Mouse (Mus musculus) brown adipose tissue, adult 24 weeks (tissue): ENCODE data around the gene Gcnt1. TPM values are rescaled to one million over a fixed set of nuclear protein-coding genes. Genes with fewer than 3 reads are reported as not detected.

ENCODE experiments used
- H3K27ac ChIP-seq: fragments of 200-500 bp; replicated peaks from 2 replicates; pipeline ENCODE4 v1.5.1; 2012; ENCODE audit warnings: low read depth, mild to moderate bottlenecking, low read length
- H3K4me1 ChIP-seq: fragments of 200-500 bp; 2 replicates; pipeline ENCODE4 v1.6.1; 2012; ENCODE audit warnings: low read length, mixed read lengths; ENCODE audit not compliant: control insufficient read depth, insufficient read depth, insufficient read length
- H3K4me3 ChIP-seq: fragments of 200-500 bp; 2 replicates; pipeline ENCODE4 v1.5.1; 2012; ENCODE audit warnings: low read depth, mild to moderate bottlenecking, low read length, moderate library complexity; ENCODE audit not compliant: insufficient read depth
- polyA plus RNA-seq: library from polyadenylated mRNA; stranded (reverse); fragments of >200 nt; gene quantifications from 2 replicates; pipeline ENCODE4 v1.2.4, GENCODE M21; 2012; ENCODE audit not compliant: missing spikeins, insufficient read depth, insufficient read length

Gene Gcnt1
- polyA plus RNA-seq, result 0.75 and 0.83 TPM in 2 replicates

- Histone ChIP-seq H3K4me3 (no peak within 1 kb of the TSS), H3K27ac (no peak within 1 kb of the TSS), H3K4me1 (no peaks in the 10 kb centered on the region)
Measured at GRCm38 (mm10) chr19:17372701-17373100, at the start of gene Gcnt1. TSS of gene Gcnt1 (minus strand) at chr19:17372844.

GRCm38 (mm10) chr19:17417855-17418254 is 45.2 kb upstream of the Gcnt1 start:
- Histone ChIP-seq H3K4me1 (no peaks in the 10 kb centered on the region), H3K4me3 (no peak overlapping the region), H3K27ac (no peak overlapping the region)

- Histone ChIP-seq H3K4me3 (no peak overlapping the region), H3K27ac (no peak overlapping the region), H3K4me1 (no peaks in the 10 kb centered on the region)
Measured at GRCm38 (mm10) chr19:17412915-17413459, 40.3 kb upstream of the Gcnt1 start.

GRCm38 (mm10) chr19:17410465-17411065 is 37.9 kb upstream of the Gcnt1 start:
- no peak overlapping the region for H3K4me3 ChIP-seq
- no peaks in the 10 kb centered on the region for H3K4me1 ChIP-seq

GRCm38 (mm10) chr19:17409351-17409750 is 36.7 kb upstream of the Gcnt1 start:
- 0 out of 2 replicates have a peak, but pooled peaks cover 2% of the 10 kb centered on the region for H3K4me1 ChIP-seq
- H3K27ac ChIP-seq, result no peak overlapping the region
- H3K4me3 ChIP-seq, result no peak overlapping the region

More at GRCm38 (mm10) chr19:17410465-17411065, 37.9 kb upstream of the Gcnt1 start:
- H3K27ac ChIP-seq, result no peak overlapping the region

DNA sequence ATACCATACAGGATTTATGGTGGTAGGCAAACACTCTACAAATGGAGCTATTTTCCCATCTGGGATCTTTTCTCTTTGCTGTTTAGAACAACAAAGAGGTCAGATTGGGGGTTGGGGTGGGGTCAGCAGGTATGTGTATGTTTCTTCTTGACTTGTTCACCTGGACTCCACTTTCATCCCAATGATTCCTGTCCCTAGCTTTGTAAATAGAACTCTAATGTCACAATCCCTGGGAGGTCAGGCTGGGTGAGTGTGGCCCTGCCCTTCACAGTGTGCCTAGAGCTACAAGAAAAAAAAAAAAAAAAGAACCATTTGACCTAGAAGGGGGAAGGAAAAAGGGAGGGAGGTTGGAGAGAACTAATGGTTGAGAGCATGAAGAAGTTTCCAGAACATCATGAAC is 35.9 kb upstream of the Gcnt1 start:
- no peak overlapping the region for H3K27ac ChIP-seq
- 0 out of 2 replicates have a peak, but pooled peaks cover 2% of the 10 kb centered on the region for H3K4me1 ChIP-seq
- no peak overlapping the region for H3K4me3 ChIP-seq

- Histone ChIP-seq H3K27ac (no peak overlapping the region), H3K4me3 (no peak overlapping the region)
Measured at GRCm38 (mm10) chr19:17406823-17407222, 34.2 kb upstream of the Gcnt1 start.

GRCm38 (mm10) chr19:17403175-17403574 is 30.5 kb upstream of the Gcnt1 start:
- Histone ChIP-seq H3K4me3 (no peak overlapping the region), H3K4me1 (0 out of 2 replicates have a peak, but pooled peaks cover 2% of the 10 kb centered on the region), H3K27ac (0 out of 2 replicates have a peak overlapping the region, but pooled peaks have one; percentile 54)

More at GRCm38 (mm10) chr19:17406823-17407222, 34.2 kb upstream of the Gcnt1 start:
- H3K4me1 ChIP-seq, result 0 out of 2 replicates have a peak, but pooled peaks cover 2% of the 10 kb centered on the region

DNA sequence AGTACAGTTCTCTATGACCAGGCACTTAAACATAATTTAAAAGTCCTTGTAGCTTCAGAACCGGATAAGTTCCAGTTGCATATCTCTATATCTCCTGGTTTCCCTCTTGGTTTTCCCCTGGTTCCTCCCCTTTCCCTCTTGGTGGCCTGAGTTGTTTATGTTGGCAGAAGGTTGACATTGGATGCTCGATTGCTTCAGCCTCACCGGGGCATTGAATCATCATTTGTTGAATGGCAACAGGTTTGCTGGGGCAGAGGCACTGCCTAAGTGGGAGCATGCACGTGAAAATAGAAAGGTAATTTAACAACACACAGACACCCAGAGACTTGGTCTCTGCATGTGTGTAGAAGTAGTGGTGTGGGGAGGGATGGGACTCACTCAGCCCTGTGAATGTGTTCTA is 27.9 kb upstream of the Gcnt1 start:
- H3K4me3 ChIP-seq, result no peak overlapping the region
- 0 out of 2 replicates have a peak, but pooled peaks cover 4% of the 10 kb centered on the region for H3K4me1 ChIP-seq
- H3K27ac ChIP-seq, result no peak overlapping the region

DNA sequence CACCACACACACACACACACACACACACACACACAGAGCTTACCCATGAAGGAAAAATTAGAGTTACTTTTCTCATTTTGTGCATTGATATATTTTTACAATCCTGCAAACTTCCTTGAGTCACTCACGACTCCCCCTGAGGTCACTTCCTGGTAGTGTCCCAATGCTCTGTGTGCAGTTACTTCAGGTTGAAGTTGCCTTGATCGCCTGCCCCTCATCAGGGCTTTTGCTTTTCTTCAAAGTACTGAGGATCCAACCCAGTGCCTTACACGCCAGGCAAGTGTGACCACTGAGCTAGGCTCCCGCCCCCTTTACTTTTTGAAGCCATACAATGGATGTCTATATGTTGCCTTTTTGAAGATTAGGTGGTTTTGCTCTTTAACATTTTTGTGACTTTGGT is 27.3 kb upstream of the Gcnt1 start:
- H3K27ac ChIP-seq, result no peak overlapping the region
- no peak overlapping the region for H3K4me3 ChIP-seq
- peaks cover 7% of the 10 kb centered on the region; the same call in 1 of the 2 replicates for H3K4me1 ChIP-seq

DNA sequence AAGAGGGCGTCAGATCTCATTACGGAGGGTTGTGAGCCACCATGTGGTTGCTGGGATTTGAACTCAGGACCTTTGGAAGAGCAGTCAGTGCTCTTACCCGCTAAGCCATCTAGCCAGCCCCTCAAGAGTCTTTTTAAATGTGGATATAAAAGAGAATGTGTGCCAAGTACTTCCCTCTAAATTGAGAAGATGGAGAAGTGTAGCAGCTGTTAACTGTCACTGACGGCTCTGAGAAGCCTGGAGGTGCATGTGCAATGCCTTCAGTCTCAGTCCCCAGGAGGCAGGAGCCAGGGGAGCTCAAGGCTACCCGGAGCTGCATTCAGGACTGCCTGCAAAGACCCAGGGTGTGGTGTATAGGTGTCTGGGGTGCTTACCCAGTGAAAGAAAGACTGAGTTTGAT is 25.3 kb upstream of the Gcnt1 start:
- peaks cover 9% of the 10 kb centered on the region; the same call in 1 of the 2 replicates for H3K4me1 ChIP-seq
- H3K27ac ChIP-seq, result no peak overlapping the region
- no peak overlapping the region for H3K4me3 ChIP-seq

GRCm38 (mm10) chr19:17396802-17397201 is 24.2 kb upstream of the Gcnt1 start:
- H3K4me1 ChIP-seq, result peaks cover 9% of the 10 kb centered on the region; the same call in 1 of the 2 replicates
- H3K27ac ChIP-seq, result no peak overlapping the region
- H3K4me3 ChIP-seq, result no peak overlapping the region

GRCm38 (mm10) chr19:17393841-17394591 is 21.4 kb upstream of the Gcnt1 start, which contains the start of gene Rfk:
TSS of gene Rfk (plus strand) at chr19:17394043.
- Histone ChIP-seq H3K27ac (peak within 1 kb of the TSS; percentile 2; the same call in 1 of the 2 replicates), H3K4me3 (peak within 1 kb of the TSS; percentile 68), H3K4me1 (peaks cover 9% of the 10 kb centered on the region; the same call in 1 of the 2 replicates)

- Histone ChIP-seq H3K4me3 (no peak overlapping the region), H3K27ac (no peak overlapping the region), H3K4me1 (peaks cover 9% of the 10 kb centered on the region; the same call in 1 of the 2 replicates)
Measured at GRCm38 (mm10) chr19:17392866-17393265, 20.2 kb upstream of the Gcnt1 start.

DNA sequence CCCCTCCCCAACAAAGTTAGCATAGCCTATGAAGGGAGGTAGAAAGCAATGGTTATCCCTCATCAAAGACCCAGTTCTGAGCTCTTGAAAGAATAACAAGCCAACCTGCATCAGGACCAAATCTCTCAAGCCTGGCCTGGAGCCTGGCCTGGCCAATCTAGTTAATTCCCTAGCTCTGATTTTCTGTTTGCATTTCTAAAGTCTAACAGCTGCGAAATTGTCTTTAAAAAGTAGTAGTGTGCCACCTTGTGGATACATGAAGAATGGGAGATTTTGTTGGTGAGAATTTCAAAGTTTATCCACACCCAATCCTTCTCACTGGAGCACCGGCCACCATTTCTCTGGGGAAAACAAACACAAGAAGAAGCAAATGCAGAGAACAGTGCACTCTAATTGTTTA is 15.8 kb upstream of the Gcnt1 start:
- no peak overlapping the region for H3K4me3 ChIP-seq

More for the DNA sequence above, 15.8 kb upstream of the Gcnt1 start:
- Histone ChIP-seq H3K27ac (no peak overlapping the region), H3K4me1 (no peaks in the 10 kb centered on the region)
